Mouse (Mus musculus) megakaryocyte, embryonic 14.5 days (primary cell): ENCODE measurements around the gene Dse. TPM values are rescaled to one million over a fixed set of nuclear protein-coding genes. Genes with fewer than 3 reads are reported as not detected.

Experiments used
- H3K27me3 ChIP-seq: replicated peaks from 2 replicates; pipeline ENCODE3; 2012; ENCODE audit warnings: inconsistent platforms
- H3K36me3 ChIP-seq: replicated peaks from 2 replicates; pipeline ENCODE3; 2012; ENCODE audit warnings: low read length, inconsistent platforms, mixed read lengths
- H3K4me1 ChIP-seq: 2 replicates; pipeline ENCODE4 v1.6.1; 2012; ENCODE audit warnings: inconsistent platforms
- H3K4me3 ChIP-seq: replicated peaks from 2 replicates; pipeline ENCODE3; 2012; ENCODE audit warnings: moderate library complexity, mild to moderate bottlenecking, inconsistent platforms
- H3K9me3 ChIP-seq: 2 replicates; pipeline ENCODE4 v1.6.1; 2012; ENCODE audit warnings: inconsistent platforms
- FLI1 ChIP-seq: IDR thresholded peaks from 2 replicates; pipeline ENCODE4 v1.6.1; 2012; ENCODE audit warnings: low read length, inconsistent platforms, mixed read lengths
- GATA1 ChIP-seq: IDR thresholded peaks from 3 replicates; pipeline ENCODE4 v1.6.1; 2012; ENCODE audit warnings: mixed read lengths, low read length, inconsistent platforms, borderline replicate concordance
- polyA plus RNA-seq: library from polyadenylated mRNA; stranded (reverse); fragments of >175 nt; gene quantifications from 2 replicates; pipeline ENCODE4 v1.2.3, GENCODE M21; 2012; ENCODE audit warnings: low replicate concordance; ENCODE audit not compliant: insufficient read depth

The Dse gene
- polyA plus RNA-seq, 1 experiment, result 0.20 TPM

GRCm38 (mm10) chr10:34183731-34184130 lies 23.8 kb downstream of the Dse start:
- Histone ChIP-seq H3K36me3 (no peaks in the 10 kb centered on the region), H3K9me3 (0 out of 2 replicates have a peak, but pooled peaks cover 1% of the 10 kb centered on the region), H3K4me3 (no peak overlapping the region), H3K4me1 (no peaks in the 10 kb centered on the region), H3K27me3 (peaks cover 29% of the 10 kb centered on the region)
- no peak for TF ChIP-seq FLI1
- no peak for TF ChIP-seq GATA1

DNA sequence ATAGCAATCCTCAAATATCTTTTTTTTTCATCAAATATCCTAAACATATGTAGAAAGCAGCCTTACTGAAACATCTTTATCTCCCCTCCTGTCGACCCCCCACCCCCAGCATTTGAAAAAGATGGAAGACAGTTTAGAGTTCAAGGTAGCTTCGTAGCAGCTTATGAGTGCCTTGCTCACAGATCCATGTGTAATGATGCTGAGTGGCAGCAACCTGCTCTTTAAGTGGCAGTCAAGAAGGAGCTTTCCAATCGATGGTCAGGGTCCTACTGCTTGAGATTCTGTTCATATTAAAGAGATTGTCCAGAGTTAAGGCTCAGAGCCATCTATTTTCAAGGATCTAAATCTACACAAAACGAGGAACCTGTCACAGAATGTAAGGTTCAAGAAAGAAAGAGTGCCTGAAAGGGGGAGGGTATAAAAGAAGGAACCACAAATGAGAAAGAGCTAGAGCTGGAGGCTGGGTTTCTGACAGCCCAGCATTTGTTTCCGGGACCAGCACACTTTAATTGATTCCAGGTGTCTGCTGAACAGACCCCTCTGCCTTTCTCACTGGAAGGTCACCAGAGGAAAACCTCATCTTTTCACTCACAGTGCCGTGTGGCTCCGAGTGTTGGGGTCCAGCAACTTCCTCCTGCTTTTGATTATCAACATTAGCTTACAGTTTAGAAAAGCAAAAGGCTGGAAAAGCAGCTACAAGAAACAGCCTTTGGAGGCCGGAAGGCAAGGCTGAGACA lies 31.5 kb downstream of the Dse start:
- 0 out of 2 replicates have a peak, but pooled peaks cover 2% of the 10 kb centered on the region for H3K9me3 ChIP-seq
- peaks cover 64% of the 10 kb centered on the region for H3K27me3 ChIP-seq
- no peak for TF ChIP-seq GATA1
- no peak for TF ChIP-seq FLI1
- H3K36me3 ChIP-seq, result no peaks in the 10 kb centered on the region
- no peak overlapping the region for H3K4me3 ChIP-seq
- H3K4me1 ChIP-seq, result peaks cover 13% of the 10 kb centered on the region

GRCm38 (mm10) chr10:34172663-34173282 lies 34.7 kb downstream of the Dse start:
- Histone ChIP-seq H3K36me3 (no peaks in the 10 kb centered on the region), H3K9me3 (peaks cover 4% of the 10 kb centered on the region), H3K4me1 (peaks cover 13% of the 10 kb centered on the region), H3K4me3 (no peak overlapping the region), H3K27me3 (peaks cover 74% of the 10 kb centered on the region)
- TF ChIP-seq FLI1 (no peak), GATA1 (no peak; the same call in 2 of the 3 replicates)

DNA sequence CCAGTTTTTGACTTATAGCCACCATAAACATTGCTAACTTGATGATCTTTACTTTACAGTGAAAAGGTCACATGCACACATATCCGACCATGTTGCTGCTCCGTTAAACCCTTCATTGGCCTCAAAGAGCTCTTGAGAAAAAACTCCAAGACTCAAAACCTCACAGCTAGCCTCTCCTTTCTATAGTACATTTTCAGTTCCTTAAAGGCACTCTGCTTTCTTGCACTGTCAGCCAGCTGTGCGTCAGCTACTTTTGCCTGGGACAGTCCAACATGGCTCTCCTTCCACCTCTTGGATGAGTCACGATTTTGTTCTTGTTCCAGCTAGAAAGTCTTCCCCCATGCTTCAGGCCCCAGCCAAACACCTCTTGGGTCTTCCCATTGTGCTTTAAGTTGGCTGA lies 35.9 kb downstream of the Dse start:
- TF ChIP-seq GATA1 (no peak), FLI1 (no peak)
- H3K9me3 ChIP-seq, result peaks cover 7% of the 10 kb centered on the region
- H3K4me1 ChIP-seq, result peaks cover 13% of the 10 kb centered on the region
- no peak overlapping the region for H3K4me3 ChIP-seq
- H3K27me3 ChIP-seq, result peaks cover 64% of the 10 kb centered on the region
- no peaks in the 10 kb centered on the region for H3K36me3 ChIP-seq

GRCm38 (mm10) chr10:34171191-34171590 lies 36.3 kb downstream of the Dse start:
- no peak for TF ChIP-seq FLI1
- TF ChIP-seq GATA1, result no peak
- H3K27me3 ChIP-seq, result peaks cover 61% of the 10 kb centered on the region
- peaks cover 13% of the 10 kb centered on the region for H3K4me1 ChIP-seq
- H3K4me3 ChIP-seq, result no peak overlapping the region
- H3K36me3 ChIP-seq, result no peaks in the 10 kb centered on the region
- H3K9me3 ChIP-seq, result peaks cover 7% of the 10 kb centered on the region

- no peaks in the 10 kb centered on the region for H3K36me3 ChIP-seq
- no peaks in the 10 kb centered on the region for H3K4me1 ChIP-seq
- no peak for TF ChIP-seq FLI1
- TF ChIP-seq GATA1, result no peak
- H3K27me3 ChIP-seq, result peaks cover 41% of the 10 kb centered on the region
- no peak overlapping the region for H3K4me3 ChIP-seq
- peaks cover 7% of the 10 kb centered on the region for H3K9me3 ChIP-seq
These were observed 40.5 kb downstream of the Dse start for GRCm38 (mm10) chr10:34166971-34167370.

DNA sequence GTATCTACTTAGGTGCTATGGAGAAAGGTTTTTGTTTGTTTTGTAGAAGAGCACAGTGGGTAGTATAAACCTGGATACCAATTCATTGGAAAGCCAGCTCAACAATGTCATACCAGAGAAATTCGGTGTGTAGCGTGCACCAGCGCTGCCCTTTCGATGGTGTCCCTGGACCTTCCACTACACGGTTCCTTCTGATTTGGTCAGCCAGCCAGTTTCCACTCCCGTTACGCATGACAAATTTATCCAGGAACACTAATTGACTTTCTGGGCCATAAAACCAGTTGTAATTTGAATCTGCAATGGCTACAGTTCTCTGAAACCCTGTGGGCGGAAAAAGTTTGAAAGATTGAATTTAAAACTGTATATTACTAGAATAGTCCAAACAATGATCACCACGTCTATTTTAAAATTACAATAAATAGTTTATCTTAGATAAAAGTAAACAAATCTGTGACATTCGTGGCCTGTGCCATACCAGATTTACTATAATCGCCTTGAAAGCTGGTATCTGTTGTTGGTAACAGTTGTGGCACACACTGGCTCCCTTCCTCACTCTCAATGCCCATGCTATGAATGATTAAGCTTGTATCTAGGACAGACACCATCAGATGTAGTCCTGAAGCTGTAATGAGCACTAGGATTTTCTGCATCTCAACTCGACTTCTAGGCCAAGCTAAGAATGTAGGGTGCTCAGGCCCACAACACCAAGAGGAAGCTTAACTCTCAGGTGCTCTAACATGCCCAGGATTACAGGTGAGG lies 51.5 kb downstream of the Dse start:
- no peaks in the 10 kb centered on the region for H3K36me3 ChIP-seq
- H3K27me3 ChIP-seq, result peaks cover 24% of the 10 kb centered on the region
- no peaks in the 10 kb centered on the region for H3K9me3 ChIP-seq
- no peak overlapping the region for H3K4me3 ChIP-seq
- TF ChIP-seq GATA1 (no peak), FLI1 (no peak)
- no peaks in the 10 kb centered on the region for H3K4me1 ChIP-seq

DNA sequence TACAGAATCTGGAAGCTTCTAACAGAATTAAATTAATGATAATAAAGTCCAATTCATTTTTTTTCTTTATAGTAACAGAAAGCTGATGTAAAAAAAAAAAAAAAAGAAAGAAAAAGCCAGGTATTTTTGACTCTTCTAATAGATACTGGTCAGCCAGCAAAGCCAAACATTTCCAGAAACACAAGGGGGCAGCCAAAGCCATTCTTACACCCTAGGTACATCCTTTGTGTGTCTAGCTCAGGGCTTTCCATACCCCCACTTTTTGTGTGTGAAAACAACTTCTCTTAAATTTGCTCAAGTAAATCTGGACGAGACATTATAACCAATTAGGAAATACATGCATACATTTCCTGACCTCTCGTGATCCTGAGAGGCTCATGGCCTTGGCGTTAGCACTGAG lies 55.7 kb downstream of the Dse start:
- H3K36me3 ChIP-seq, result no peaks in the 10 kb centered on the region
- peaks cover 20% of the 10 kb centered on the region for H3K27me3 ChIP-seq
- H3K9me3 ChIP-seq, result no peaks in the 10 kb centered on the region
- TF ChIP-seq FLI1, result no peak
- no peak for TF ChIP-seq GATA1
- no peak overlapping the region for H3K4me3 ChIP-seq
- H3K4me1 ChIP-seq, result no peaks in the 10 kb centered on the region

DNA sequence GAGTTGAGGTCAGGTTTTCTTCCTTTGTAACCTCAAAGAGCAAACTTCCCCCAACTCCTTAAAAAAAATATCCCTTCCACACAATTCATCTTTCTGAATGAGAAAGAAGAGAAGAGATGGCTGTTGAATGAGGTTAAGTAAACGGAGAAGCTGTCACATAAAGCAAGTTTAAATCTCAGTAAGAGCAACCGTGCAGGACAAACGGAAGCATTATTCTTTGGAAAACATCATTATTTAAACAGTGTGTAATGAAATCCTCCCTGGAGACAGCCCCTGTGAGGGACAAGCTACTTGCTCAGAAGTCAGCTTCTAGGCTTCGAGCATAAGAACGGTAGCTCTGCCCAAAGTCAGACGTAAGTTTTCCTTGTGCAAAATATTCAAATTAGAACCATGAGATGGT lies 57.1 kb downstream of the Dse start:
- peaks cover 13% of the 10 kb centered on the region for H3K27me3 ChIP-seq
- H3K4me1 ChIP-seq, result no peaks in the 10 kb centered on the region
- no peaks in the 10 kb centered on the region for H3K9me3 ChIP-seq
- TF ChIP-seq GATA1 (no peak), FLI1 (no peak)
- no peak overlapping the region for H3K4me3 ChIP-seq
- no peaks in the 10 kb centered on the region for H3K36me3 ChIP-seq

DNA sequence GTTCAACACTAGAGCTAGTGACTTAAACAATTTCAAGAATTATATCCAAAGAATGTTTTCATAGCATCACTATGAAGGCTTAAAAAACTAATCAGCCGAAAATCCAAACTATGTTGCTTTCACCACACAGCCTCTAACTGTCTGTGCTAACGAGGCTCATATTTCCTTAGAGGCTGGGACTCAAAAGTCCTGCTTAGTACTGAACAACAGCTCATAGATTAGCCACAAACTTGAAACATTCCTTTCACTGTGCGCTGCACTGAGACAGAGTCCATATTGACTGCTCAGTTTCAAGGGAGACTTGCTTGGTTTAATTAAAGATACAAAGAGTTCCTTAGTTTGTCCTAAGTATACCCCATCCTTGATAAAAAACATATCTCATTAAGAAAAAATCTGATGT lies 57.7 kb downstream of the Dse start:
- no peak overlapping the region for H3K4me3 ChIP-seq

More for the DNA sequence above, 57.7 kb downstream of the Dse start:
- Histone ChIP-seq H3K4me1 (no peaks in the 10 kb centered on the region), H3K9me3 (no peaks in the 10 kb centered on the region), H3K36me3 (no peaks in the 10 kb centered on the region), H3K27me3 (peaks cover 13% of the 10 kb centered on the region)
- TF ChIP-seq GATA1, result no peak
- TF ChIP-seq FLI1, result no peak
